Mouse (Mus musculus) bone marrow, adult 2 months (tissue): Measurements from ENCODE around the gene Myh4. TPM values are rescaled to one million over a fixed set of nuclear protein-coding genes. Genes with fewer than 3 reads are reported as not detected.

ENCODE experiments used
- H3K27ac ChIP-seq: fragments of 200-500 bp; 2 replicates; pipeline ENCODE4 v1.5.1; 2012; ENCODE audit warnings: low read depth, mild to moderate bottlenecking, control low read depth, inconsistent platforms, low read length; ENCODE audit not compliant: control insufficient read depth, poor library complexity, insufficient read depth
- H3K4me1 ChIP-seq: fragments of 200-500 bp; 2 replicates; pipeline ENCODE4 v1.6.1; 2011; ENCODE audit warnings: low read length; ENCODE audit not compliant: control insufficient read depth, insufficient read depth
- H3K4me3 ChIP-seq: fragments of 200-500 bp; replicated peaks from 2 replicates; pipeline ENCODE3; 2011; ENCODE audit warnings: mild to moderate bottlenecking, low read depth, low read length, control low read depth; ENCODE audit not compliant: control insufficient read depth
- CTCF ChIP-seq: fragments of 200-500 bp; IDR thresholded peaks from 2 replicates; pipeline ENCODE4 v1.5.1; 2011; ENCODE audit warnings: low read length, control low read depth; ENCODE audit not compliant: control insufficient read depth, insufficient read depth
- POLR2A ChIP-seq: fragments of 200-500 bp; IDR thresholded peaks from 2 replicates; pipeline ENCODE4 v1.6.1; 2011; ENCODE audit warnings: low read depth, mild to moderate bottlenecking, control low read depth, low read length, borderline replicate concordance; ENCODE audit not compliant: control insufficient read depth
- WGBS: fragments of 180-500 bp; shearing (Covaris S2); methylation state at CpG from one replicate; pipeline ENCODE4 v1.1.7; 2018; 5-methylcytosine and 5-hydroxymethylcytosine counted together
- polyA plus RNA-seq: library from polyadenylated mRNA; stranded (reverse); fragments of >200 nt; gene quantifications from 2 replicates; pipeline ENCODE4 v1.2.4, GENCODE M21; 2011; ENCODE audit warnings: low replicate concordance; ENCODE audit not compliant: missing spikeins, insufficient read depth, insufficient read length

The Myh4 gene
- polyA plus RNA-seq, 1 experiment, result 4.4 TPM

GRCm38 (mm10) chr11:67276601-67277174 lies 38.9 kb downstream of the Myh4 start, which contains the start of gene Myh8:
TSS of gene Myh8 (plus strand) at chr11:67277124.
- WGBS, result 76% methylated on average over 10 of the region's 10 CpGs
- Histone ChIP-seq H3K4me3 (no peak within 1 kb of the TSS), H3K27ac (no peak within 1 kb of the TSS), H3K4me1 (no peaks in the 10 kb centered on the region)
- no peak for TF ChIP-seq CTCF
- TF ChIP-seq POLR2A, result no peak

GRCm38 (mm10) chr11:67293440-67293839 lies 55.6 kb downstream of the Myh4 start:
- Histone ChIP-seq H3K27ac (no peak overlapping the region), H3K4me3 (no peak overlapping the region), H3K4me1 (no peaks in the 10 kb centered on the region)
- WGBS, result 60% methylated on average over 1 of the region's 1 CpGs
- TF ChIP-seq CTCF (no peak), POLR2A (no peak)

Other genes with a start within 250 kb of the Myh4 start
- 0.61 TPM in 1 of 2 replicates, not detected in the other for gene Tmem220, start 212.9 kb upstream of the Myh4 start, polyA plus RNA-seq
- gene Adprm, start 185.4 kb upstream of the Myh4 start, polyA plus RNA-seq, result 6.9 and 15.4 TPM in 2 replicates
- gene Sco1, start 185.4 kb upstream of the Myh4 start, polyA plus RNA-seq, result 3.2 and 5.0 TPM in 2 replicates
- not detected in 2 replicates for gene Myh3, start 159.7 kb upstream of the Myh4 start, polyA plus RNA-seq
- gene Myh2, start 67.0 kb upstream of the Myh4 start, polyA plus RNA-seq, result 1.7 and 6.8 TPM in 2 replicates
- gene Myh1, start 38.0 kb upstream of the Myh4 start, polyA plus RNA-seq, result 11.4 and 12.9 TPM in 2 replicates
- gene Myh8, start 39.1 kb downstream of the Myh4 start, polyA plus RNA-seq, result not detected in 2 replicates
- gene Myh13, start 83.6 kb downstream of the Myh4 start, polyA plus RNA-seq, result not detected in 2 replicates
- gene Gas7, start 217.4 kb downstream of the Myh4 start, polyA plus RNA-seq, result 13.8 and 18.1 TPM in 2 replicates